In the genomic region with DNA sequence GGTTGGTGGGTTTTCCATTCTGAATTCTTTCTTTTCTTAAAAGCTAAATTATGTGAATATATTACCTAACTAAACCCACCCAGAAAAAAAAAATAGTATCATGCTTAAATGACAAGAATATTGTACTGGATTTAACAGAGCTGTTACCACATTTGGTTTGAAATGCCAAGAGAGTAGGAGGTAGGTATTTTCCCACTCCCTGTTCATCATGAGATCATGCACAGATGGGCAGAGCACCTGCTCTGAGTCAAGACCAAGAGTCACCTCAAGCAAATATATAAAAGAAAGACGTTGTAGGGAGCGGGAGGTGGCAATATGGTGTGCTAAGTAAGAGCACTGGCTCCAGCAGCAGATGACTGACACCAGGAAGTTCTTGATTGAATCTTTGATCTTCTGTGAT, we compare ENCODE assay signal across 19 mouse cellular contexts.
DNase-seq lines count a peak whose midpoint lies in the region; ATAC-seq lines count a peak whose summit lies in the region.
"Had no signal": no experiment of that assay in that cellular context is flagged by ENCODE, and none has a peak within 500 bp of the region (broad histone marks: within the 10 kb centered on the region; RNA-seq: fewer than 3 reads in every experiment).

No protein-coding gene starts in this region.

- no peaks in the 10 kb centered on the region for H3K4me1 ChIP-seq in limb, embryonic 10.5 days
- H3K4me1 ChIP-seq: forebrain, embryonic 15.5 days; heart, embryonic 13.5 days; hindbrain, embryonic 13.5 days; limb, embryonic 15.5 days; liver, embryonic 15.5 days had no signal

- no peaks in the 10 kb centered on the region for H3K9me3 ChIP-seq in limb, embryonic 10.5 days (replicated peaks)
- H3K9me3 ChIP-seq: forebrain, embryonic 15.5 days; heart, embryonic 13.5 days; hindbrain, embryonic 13.5 days; limb, embryonic 15.5 days; liver, embryonic 15.5 days had no signal

- no peak for DNase-seq in frontal cortex, postnatal 25 days (ENCODE audit: low spot score in 2 of 2)
- peak; percentile 47 to 59 for DNase-seq in right cerebral cortex, adult 2 months (ENCODE audit: low spot score in 2 of 2)
- no peak for DNase-seq in right cerebral cortex, postnatal 4 days
- peak; percentile 21 to 33 for DNase-seq in left cerebral cortex, postnatal 36 days (ENCODE audit: low spot score in 2 of 2)
- no peak for DNase-seq in gastrocnemius, postnatal 4 days (ENCODE audit: low spot score in 2 of 2)
- no peak for DNase-seq in limb, embryonic 10.5 days (ENCODE audit: low spot score)
- DNase-seq: cerebellum, adult 9-10 months; embryo, embryonic 11 days; heart, adult 18-20 months; kidney, adult 2 months; kidney, postnatal 10 days; thymus, postnatal 36 days had no signal

- ATAC-seq in frontal cortex, adult (ENCODE audit: low TSS enrichment), result peak; percentile 64
- ATAC-seq: forebrain, embryonic 15.5 days; inflammation-experienced regulatory T-cells, adult 6 months had no signal

- H3K27me3 ChIP-seq in limb, embryonic 10.5 days (ENCODE audit: low read depth, poor library complexity, severe bottlenecking), result no peaks in the 10 kb centered on the region
- H3K27me3 ChIP-seq: forebrain, embryonic 15.5 days; heart, embryonic 13.5 days; hindbrain, embryonic 13.5 days; limb, embryonic 15.5 days; liver, embryonic 15.5 days had no signal

- intact Hi-C loops in left cerebral cortex, postnatal 36 days (cut with DNase I), result no loop called here

- H3K4me3 ChIP-seq in limb, embryonic 10.5 days, result no peak overlapping the region
- H3K4me3 ChIP-seq: forebrain, embryonic 15.5 days; heart, embryonic 13.5 days; hindbrain, embryonic 13.5 days; limb, embryonic 15.5 days; liver, embryonic 15.5 days had no signal

- no peaks in the 10 kb centered on the region for H3K36me3 ChIP-seq in limb, embryonic 10.5 days
- H3K36me3 ChIP-seq: forebrain, embryonic 15.5 days; heart, embryonic 13.5 days; hindbrain, embryonic 13.5 days; limb, embryonic 15.5 days; liver, embryonic 15.5 days had no signal

- 96% methylated on average over 2 of the region's 2 CpGs for WGBS in limb, embryonic 10.5 days

- H3K27ac ChIP-seq in limb, embryonic 10.5 days, result no peak overlapping the region
- H3K27ac ChIP-seq: forebrain, embryonic 15.5 days; heart, embryonic 13.5 days; hindbrain, embryonic 13.5 days; limb, embryonic 15.5 days; liver, embryonic 15.5 days had no signal

Comparison
In these comparisons a context has a peak if more than half of its experiments do, and no peak if none do; other contexts are left out.
1. DNase-seq: peak in right cerebral cortex, adult 2 months (2 of 2) and left cerebral cortex, postnatal 36 days (2 of 2); none in frontal cortex, postnatal 25 days (0 of 2), right cerebral cortex, postnatal 4 days (single experiment), gastrocnemius, postnatal 4 days (0 of 2) and limb, embryonic 10.5 days (single experiment).